Mouse (Mus musculus): ENCODE measurements around the gene Prex1. TPM values are rescaled to one million over a fixed set of nuclear protein-coding genes. Genes with fewer than 3 reads are reported as not detected.
"Not testable (repeated sequence)": the region's sequence is repeated elsewhere in the genome, so short reads cannot be mapped to it uniquely, and the experiment has no call there.

The Prex1 gene
- polyA plus RNA-seq (2014; fragmentation: Nextera tagmentation; extraction: Ambion mirVana) = 22.7 and 26.6 TPM in 2 replicates

GRCm38 (mm10) chr2:166713690-166714426, at the start of gene Prex1:
TSS of gene Prex1 (minus strand) at chr2:166713832.
- peak within 1 kb of the TSS; percentile 94 for H3K4me2 ChIP-seq (ENCODE audit: low read depth, low read length)
- H3K9me3 ChIP-seq (ENCODE audit: control insufficient read depth, low read length) = no peaks in the 10 kb centered on the region
- H3K4me3 ChIP-seq (ENCODE audit: low read depth, low read length) = peak within 1 kb of the TSS; percentile 80
- DNase-seq (ENCODE audit: low spot score) (peak; percentile 98), ATAC-seq (ENCODE audit: low read depth) (peak; percentile 91)
- H3K9ac ChIP-seq (ENCODE audit: low read depth, low read length) = peak within 1 kb of the TSS; percentile 83
- H3K36me3 ChIP-seq (ENCODE audit: control insufficient read depth, insufficient read depth, low read length) = no peaks in the 10 kb centered on the region
- no peaks in the 10 kb centered on the region for H3K27me3 ChIP-seq (replicated peaks; ENCODE audit: control insufficient read depth, insufficient read depth, low read length)
- 1% methylated on average over 49 of the region's 69 CpGs for WGBS
- H3K27ac ChIP-seq (replicated peaks; ENCODE audit: low read depth, low read length) = peak within 1 kb of the TSS; percentile 55
- H3K4me1 ChIP-seq (ENCODE audit: control insufficient read depth, insufficient read depth, low read length) = peaks cover 13% of the 10 kb centered on the region

- DNase-seq (ENCODE audit: low spot score) = peak; percentile 56
- Histone ChIP-seq H3K4me3 (ENCODE audit: low read depth, low read length) (no peak overlapping the region), H3K4me1 (ENCODE audit: control insufficient read depth, insufficient read depth, low read length) (peaks cover 3% of the 10 kb centered on the region; the same call in 1 of the 2 replicates), H3K36me3 (ENCODE audit: control insufficient read depth, insufficient read depth, low read length) (no peaks in the 10 kb centered on the region), H3K27me3 (replicated peaks; ENCODE audit: control insufficient read depth, insufficient read depth, low read length) (no peaks in the 10 kb centered on the region), H3K27ac (replicated peaks; ENCODE audit: low read depth, low read length) (no peak overlapping the region), H3K4me2 (ENCODE audit: low read depth, low read length) (no peak overlapping the region), H3K9me3 (ENCODE audit: control insufficient read depth, low read length) (no peaks in the 10 kb centered on the region), H3K9ac (ENCODE audit: low read depth, low read length) (no peak overlapping the region)
- WGBS = 36% methylated on average over 2 of the region's 3 CpGs
- ATAC-seq (ENCODE audit: low read depth) = peak; percentile 88
Measured at GRCm38 (mm10) chr2:166757969-166758368, 44.3 kb upstream of the Prex1 start.

- Histone ChIP-seq H3K4me1 (ENCODE audit: control insufficient read depth, insufficient read depth, low read length) (no peaks in the 10 kb centered on the region), H3K27me3 (replicated peaks; ENCODE audit: control insufficient read depth, insufficient read depth, low read length) (no peaks in the 10 kb centered on the region), H3K9ac (ENCODE audit: low read depth, low read length) (no peak overlapping the region), H3K27ac (replicated peaks; ENCODE audit: low read depth, low read length) (no peak overlapping the region), H3K36me3 (ENCODE audit: control insufficient read depth, insufficient read depth, low read length) (no peaks in the 10 kb centered on the region), H3K4me3 (ENCODE audit: low read depth, low read length) (no peak overlapping the region), H3K9me3 (ENCODE audit: control insufficient read depth, low read length) (no peaks in the 10 kb centered on the region), H3K4me2 (ENCODE audit: low read depth, low read length) (no peak overlapping the region)
- DNase-seq (ENCODE audit: low spot score) (no peak), ATAC-seq (ENCODE audit: low read depth) (no peak)
- WGBS = 86% methylated on average over 7 of the region's 7 CpGs
Measured at GRCm38 (mm10) chr2:166754760-166755159, 41.1 kb upstream of the Prex1 start.

DNA sequence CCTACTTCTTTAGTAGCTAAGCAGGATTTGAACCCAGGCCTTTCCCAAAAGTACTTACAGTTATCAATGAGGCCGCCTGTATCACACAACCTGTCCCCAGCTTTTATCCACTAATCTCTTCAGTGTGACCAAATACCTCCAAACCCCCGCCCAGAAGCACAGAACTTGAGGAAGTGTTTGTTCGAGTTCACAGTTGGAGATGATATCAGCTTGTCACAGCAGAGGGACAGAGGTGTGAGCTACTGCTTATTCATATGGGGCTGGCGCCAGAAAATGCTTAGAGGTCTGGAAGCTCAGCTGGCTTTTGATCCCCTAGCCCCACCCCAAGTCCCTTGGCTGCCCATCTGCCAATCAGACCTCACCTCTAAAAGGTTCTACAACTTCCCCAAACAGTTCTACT, 40.6 kb upstream of the Prex1 start:
- Histone ChIP-seq H3K4me1 (ENCODE audit: control insufficient read depth, insufficient read depth, low read length) (no peaks in the 10 kb centered on the region), H3K9ac (ENCODE audit: low read depth, low read length) (no peak overlapping the region), H3K4me3 (ENCODE audit: low read depth, low read length) (no peak overlapping the region), H3K27me3 (replicated peaks; ENCODE audit: control insufficient read depth, insufficient read depth, low read length) (no peaks in the 10 kb centered on the region), H3K27ac (replicated peaks; ENCODE audit: low read depth, low read length) (no peak overlapping the region), H3K9me3 (ENCODE audit: control insufficient read depth, low read length) (no peaks in the 10 kb centered on the region), H3K36me3 (ENCODE audit: control insufficient read depth, insufficient read depth, low read length) (no peaks in the 10 kb centered on the region), H3K4me2 (ENCODE audit: low read depth, low read length) (no peak overlapping the region)
- ATAC-seq (ENCODE audit: low read depth) (no peak), DNase-seq (ENCODE audit: low spot score) (no peak)
- WGBS = 68% methylated on average over 4 of the region's 4 CpGs

- Histone ChIP-seq H3K27me3 (replicated peaks; ENCODE audit: control insufficient read depth, insufficient read depth, low read length) (no peaks in the 10 kb centered on the region), H3K36me3 (ENCODE audit: control insufficient read depth, insufficient read depth, low read length) (no peaks in the 10 kb centered on the region), H3K27ac (replicated peaks; ENCODE audit: low read depth, low read length) (no peak overlapping the region), H3K4me2 (ENCODE audit: low read depth, low read length) (no peak overlapping the region), H3K9me3 (ENCODE audit: control insufficient read depth, low read length) (no peaks in the 10 kb centered on the region), H3K9ac (ENCODE audit: low read depth, low read length) (no peak overlapping the region), H3K4me3 (ENCODE audit: low read depth, low read length) (no peak overlapping the region), H3K4me1 (ENCODE audit: control insufficient read depth, insufficient read depth, low read length) (no peaks in the 10 kb centered on the region)
- no peak for ATAC-seq (ENCODE audit: low read depth)
- no peak for DNase-seq (ENCODE audit: low spot score)
- WGBS = 76% methylated on average over 6 of the region's 6 CpGs
Measured at GRCm38 (mm10) chr2:166750620-166751191, 37.1 kb upstream of the Prex1 start.

GRCm38 (mm10) chr2:166746261-166746913, 32.8 kb upstream of the Prex1 start:
- 54% methylated on average over 14 of the region's 14 CpGs for WGBS
- not testable (repeated sequence) for H3K27me3 ChIP-seq (replicated peaks; ENCODE audit: control insufficient read depth, insufficient read depth, low read length); H3K36me3 ChIP-seq (ENCODE audit: control insufficient read depth, insufficient read depth, low read length); H3K9me3 ChIP-seq (ENCODE audit: control insufficient read depth, low read length); H3K27ac ChIP-seq (replicated peaks; ENCODE audit: low read depth, low read length); ATAC-seq (ENCODE audit: low read depth); DNase-seq (ENCODE audit: low spot score); H3K4me3 ChIP-seq (ENCODE audit: low read depth, low read length); H3K9ac ChIP-seq (ENCODE audit: low read depth, low read length); H3K4me1 ChIP-seq (ENCODE audit: control insufficient read depth, insufficient read depth, low read length); H3K4me2 ChIP-seq (ENCODE audit: low read depth, low read length)

DNA sequence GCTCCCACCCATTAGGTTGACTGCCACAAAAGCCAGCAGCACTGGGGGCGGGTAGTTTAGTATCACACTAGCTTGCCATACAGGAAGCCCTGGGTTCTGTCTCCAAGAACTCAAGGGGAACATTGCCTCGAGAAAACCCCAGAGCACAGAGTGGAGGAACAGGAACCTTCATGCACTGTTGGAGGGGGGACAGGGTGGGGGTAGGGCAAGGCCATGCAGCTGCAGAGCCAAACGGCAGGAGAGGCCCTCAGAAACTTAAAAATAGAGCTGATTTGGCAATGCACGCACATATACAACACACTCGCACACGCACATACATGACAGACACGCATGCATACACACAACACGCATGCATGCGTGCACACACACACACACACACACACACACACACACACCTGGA, 32.2 kb upstream of the Prex1 start:
- ATAC-seq (ENCODE audit: low read depth) (no peak), DNase-seq (ENCODE audit: low spot score) (no peak)
- no peaks in the 10 kb centered on the region for H3K9me3 ChIP-seq (ENCODE audit: control insufficient read depth, low read length)
- no peaks in the 10 kb centered on the region for H3K4me1 ChIP-seq (ENCODE audit: control insufficient read depth, insufficient read depth, low read length)
- no peak overlapping the region for H3K9ac ChIP-seq (ENCODE audit: low read depth, low read length)
- no peak overlapping the region for H3K4me3 ChIP-seq (ENCODE audit: low read depth, low read length)
- 76% methylated on average over 9 of the region's 9 CpGs for WGBS
- H3K4me2 ChIP-seq (ENCODE audit: low read depth, low read length) = no peak overlapping the region
- no peak overlapping the region for H3K27ac ChIP-seq (replicated peaks; ENCODE audit: low read depth, low read length)
- no peaks in the 10 kb centered on the region for H3K27me3 ChIP-seq (replicated peaks; ENCODE audit: control insufficient read depth, insufficient read depth, low read length)
- no peaks in the 10 kb centered on the region for H3K36me3 ChIP-seq (ENCODE audit: control insufficient read depth, insufficient read depth, low read length)

GRCm38 (mm10) chr2:166744433-166744832, 30.8 kb upstream of the Prex1 start:
- ATAC-seq (ENCODE audit: low read depth) (no peak), DNase-seq (ENCODE audit: low spot score) (no peak)
- H3K4me1 ChIP-seq (ENCODE audit: control insufficient read depth, insufficient read depth, low read length) = no peaks in the 10 kb centered on the region
- H3K27ac ChIP-seq (replicated peaks; ENCODE audit: low read depth, low read length) = no peak overlapping the region
- no peaks in the 10 kb centered on the region for H3K27me3 ChIP-seq (replicated peaks; ENCODE audit: control insufficient read depth, insufficient read depth, low read length)
- H3K4me3 ChIP-seq (ENCODE audit: low read depth, low read length) = no peak overlapping the region
- H3K36me3 ChIP-seq (ENCODE audit: control insufficient read depth, insufficient read depth, low read length) = no peaks in the 10 kb centered on the region
- no peak overlapping the region for H3K4me2 ChIP-seq (ENCODE audit: low read depth, low read length)
- no peak overlapping the region for H3K9ac ChIP-seq (ENCODE audit: low read depth, low read length)
- 77% methylated on average over 7 of the region's 7 CpGs for WGBS
- no peaks in the 10 kb centered on the region for H3K9me3 ChIP-seq (ENCODE audit: control insufficient read depth, low read length)
